Mouse (Mus musculus) mature B cell (primary cell): Measurements from ENCODE around the gene Myh6.
"Not testable (repeated sequence)": the region's sequence is repeated elsewhere in the genome, so short reads cannot be mapped to it uniquely, and the experiment has no call there.

Experiments used
- in situ Hi-C: fragments of 300-500 bp; cut with MboI; formaldehyde crosslinking; loops from 2 replicates; pipeline ENCODE4 v1.14.3; 2019

The Myh6 gene

GRCm38 (mm10) chr14:54994869-54995186 lies 28.1 kb upstream of the Myh6 start:
- in situ Hi-C loops: no loop called here

DNA sequence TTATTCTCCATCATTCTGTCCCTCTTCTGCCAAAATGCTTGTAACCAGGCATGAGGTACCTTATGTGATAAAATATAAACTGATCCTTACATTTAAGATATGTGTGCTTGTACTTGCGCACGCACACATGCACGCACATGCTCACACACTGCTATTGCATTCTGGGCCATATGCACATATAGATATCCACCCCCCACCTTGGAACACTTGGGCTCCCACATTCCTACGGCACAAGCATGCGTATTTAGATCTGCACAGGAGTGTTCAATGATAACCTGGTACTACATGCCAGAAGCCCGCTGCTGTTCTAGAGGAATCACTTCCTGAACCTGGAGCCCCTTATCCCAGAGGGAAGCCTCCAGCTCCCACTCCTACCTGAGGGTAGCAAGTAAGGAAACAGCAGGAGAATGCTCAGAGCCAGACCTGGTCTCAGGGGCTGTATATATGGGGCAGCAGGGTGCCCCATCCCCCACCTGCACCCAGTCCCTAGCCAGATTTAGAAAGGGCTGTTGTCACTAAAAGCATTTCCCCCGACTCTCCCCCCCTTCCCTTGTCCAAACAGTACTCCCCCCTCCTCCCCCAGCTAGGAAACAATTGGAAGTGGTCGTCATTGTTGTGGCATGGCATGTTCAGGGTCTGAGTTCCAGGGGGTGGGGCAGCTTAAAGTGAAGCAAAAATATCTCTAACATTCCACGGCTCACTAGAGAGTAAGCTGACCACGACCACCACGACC lies 27.6 kb upstream of the Myh6 start, which contains the start of gene Myh7:
Gene Myh7 (minus strand): TSS at position 491 of the 733 bp plus-strand sequence.
- in situ Hi-C loops: no loop called here

- in situ Hi-C loops: no loop called here
Observed at GRCm38 (mm10) chr14:54993636-54994035, 26.9 kb upstream of the Myh6 start.

DNA sequence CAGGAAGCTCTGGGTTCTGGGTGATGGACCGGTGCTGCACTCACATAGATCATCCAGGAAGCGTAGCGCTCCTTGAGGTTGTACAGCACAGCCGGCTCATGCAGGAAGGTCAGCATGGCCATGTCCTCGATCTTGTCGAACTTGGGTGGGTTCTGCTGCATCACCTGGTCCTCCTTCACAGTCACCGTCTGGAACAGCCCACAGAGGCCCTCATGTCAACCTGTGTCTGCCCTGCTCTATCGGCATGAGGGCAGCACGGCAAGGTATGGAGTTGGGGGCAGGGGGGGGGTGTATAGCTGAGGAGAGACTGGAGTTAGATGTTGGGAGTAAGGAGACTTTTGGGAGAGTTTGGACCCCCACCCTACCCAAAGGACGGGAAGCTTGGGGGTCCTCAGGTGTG lies 25.5 kb upstream of the Myh6 start:
- in situ Hi-C loops: no loop called here

- in situ Hi-C loops: no loop called here
Observed at GRCm38 (mm10) chr14:54989886-54990441, 23.2 kb upstream of the Myh6 start.

GRCm38 (mm10) chr14:54988882-54989281 lies 22.2 kb upstream of the Myh6 start:
- in situ Hi-C loops: no loop called here

DNA sequence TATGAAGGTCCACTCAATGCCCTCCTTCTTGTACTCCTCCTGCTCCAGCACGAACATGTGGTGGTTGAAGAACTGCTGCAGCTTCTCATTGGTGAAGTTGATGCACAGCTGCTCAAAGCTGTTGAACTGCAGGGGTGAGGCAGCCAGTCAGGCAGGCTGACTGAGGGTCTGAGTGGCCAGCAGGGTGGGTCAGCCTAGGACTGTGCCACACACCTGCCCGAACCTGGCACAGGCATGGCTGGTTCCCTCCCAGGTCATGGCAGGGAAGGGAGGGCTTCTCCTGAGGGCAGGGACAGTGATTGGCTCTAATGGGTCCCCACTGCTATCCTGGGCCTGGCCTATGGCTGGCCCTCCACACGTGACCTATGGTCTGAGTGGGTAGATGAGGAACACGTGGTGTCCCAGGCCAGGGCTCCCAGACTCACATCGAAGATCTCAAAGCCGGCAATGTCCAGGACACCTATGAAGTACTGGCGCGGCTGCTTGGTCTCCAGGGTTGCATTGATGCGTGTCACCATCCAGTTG lies 21.7 kb upstream of the Myh6 start:
- in situ Hi-C loops: not testable (repeated sequence)

DNA sequence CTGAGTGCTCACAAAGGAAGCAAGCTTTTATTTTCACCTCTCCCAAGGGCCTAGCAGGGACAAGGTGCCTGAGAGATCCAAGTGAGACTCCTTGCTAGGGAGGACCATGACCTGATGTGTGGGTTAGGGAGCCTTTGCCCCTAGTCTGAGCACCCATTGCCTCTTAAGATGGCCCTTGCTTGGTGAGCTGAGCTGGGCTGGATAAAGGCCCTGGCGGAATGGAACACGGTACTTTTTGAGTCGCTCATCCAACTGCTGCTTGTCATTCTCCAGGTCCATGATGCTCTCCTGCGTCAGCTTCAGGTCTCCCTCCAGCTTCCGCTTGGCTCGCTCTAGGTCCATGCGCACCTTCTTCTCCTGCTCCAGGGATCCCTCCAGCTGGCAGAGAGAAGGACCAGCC lies 15.2 kb upstream of the Myh6 start:
- in situ Hi-C loops: no loop called here

GRCm38 (mm10) chr14:54978664-54979063 lies 11.9 kb upstream of the Myh6 start:
- in situ Hi-C loops: no loop called here

- in situ Hi-C loops: no loop called here
Observed at GRCm38 (mm10) chr14:54976633-54977032, 9.9 kb upstream of the Myh6 start, which contains the start of gene Gm17428. Gm17428 (plus strand) TSS chr14:54976933.

- in situ Hi-C loops: no loop called here
Observed at GRCm38 (mm10) chr14:54974068-54974791, 7.5 kb upstream of the Myh6 start.

DNA sequence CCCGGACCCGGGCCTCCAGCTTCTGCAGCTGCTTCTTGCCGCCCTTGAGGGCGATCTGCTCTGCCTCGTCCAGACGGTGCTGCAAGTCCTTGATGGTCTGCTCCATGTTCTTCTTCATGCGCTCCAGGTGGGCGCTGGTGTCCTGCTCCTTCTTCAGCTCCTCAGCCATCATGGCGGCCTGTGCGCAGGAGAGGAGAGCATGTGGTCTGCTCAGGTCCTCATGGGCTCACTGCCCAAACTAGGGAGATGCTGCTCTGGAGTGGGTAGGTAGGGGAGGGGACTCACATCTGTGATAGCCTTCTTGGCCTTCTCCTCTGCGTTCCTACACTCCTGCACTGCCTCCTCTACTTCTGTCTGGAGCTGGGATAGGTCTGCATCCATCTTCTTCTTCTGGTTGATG lies 6.1 kb upstream of the Myh6 start:
- in situ Hi-C loops: not testable (repeated sequence)

- in situ Hi-C loops: no loop called here
Observed at GRCm38 (mm10) chr14:54968344-54968743, 1.6 kb upstream of the Myh6 start.

GRCm38 (mm10) chr14:54967874-54968273 lies 1.1 kb upstream of the Myh6 start:
- in situ Hi-C loops: no loop called here

GRCm38 (mm10) chr14:54965631-54966030 lies 1.1 kb downstream of the Myh6 start:
- in situ Hi-C loops: no loop called here

DNA sequence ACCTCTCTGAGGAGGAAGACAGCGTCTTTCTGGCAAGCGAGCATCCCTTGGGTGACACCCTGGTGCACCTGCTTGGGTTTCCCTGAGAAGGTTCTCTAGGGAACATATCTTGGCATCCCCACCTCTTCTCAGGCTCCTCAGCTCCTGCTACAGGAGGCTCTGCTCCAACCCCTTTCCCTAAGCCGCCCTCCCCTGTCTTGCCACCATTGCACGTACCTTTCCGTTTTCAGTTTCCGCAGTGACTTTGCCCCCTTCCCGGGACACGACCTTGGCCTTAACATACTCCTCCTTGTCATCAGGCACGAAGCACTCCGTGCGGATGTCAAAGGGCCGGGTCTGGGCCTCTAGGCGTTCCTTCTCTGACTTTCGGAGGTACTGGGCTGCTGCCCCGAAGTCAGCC lies 1.7 kb downstream of the Myh6 start:
- in situ Hi-C loops: no loop called here

DNA sequence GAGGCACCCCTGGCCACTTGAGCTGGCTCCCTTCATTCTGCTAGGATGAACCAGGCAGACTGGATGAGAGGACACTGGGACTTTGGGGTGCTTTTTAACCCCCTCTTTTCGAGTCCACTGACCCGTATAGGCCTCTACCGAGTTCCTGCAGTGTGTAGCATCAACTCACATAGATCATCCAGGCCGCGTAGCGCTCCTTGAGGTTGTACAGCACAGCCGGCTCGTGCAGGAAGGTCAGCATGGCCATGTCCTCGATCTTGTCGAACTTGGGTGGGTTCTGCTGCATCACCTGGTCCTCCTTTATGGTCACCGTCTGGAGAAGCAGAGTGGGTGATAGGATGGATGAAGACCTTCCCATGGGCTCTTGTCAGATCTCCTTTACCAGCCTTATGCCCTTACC lies 3.0 kb downstream of the Myh6 start:
- in situ Hi-C loops: no loop called here

- in situ Hi-C loops: no loop called here
Observed at GRCm38 (mm10) chr14:54962714-54963113, 4.0 kb downstream of the Myh6 start.

GRCm38 (mm10) chr14:54961487-54961886 lies 5.2 kb downstream of the Myh6 start:
- in situ Hi-C loops: no loop called here

DNA sequence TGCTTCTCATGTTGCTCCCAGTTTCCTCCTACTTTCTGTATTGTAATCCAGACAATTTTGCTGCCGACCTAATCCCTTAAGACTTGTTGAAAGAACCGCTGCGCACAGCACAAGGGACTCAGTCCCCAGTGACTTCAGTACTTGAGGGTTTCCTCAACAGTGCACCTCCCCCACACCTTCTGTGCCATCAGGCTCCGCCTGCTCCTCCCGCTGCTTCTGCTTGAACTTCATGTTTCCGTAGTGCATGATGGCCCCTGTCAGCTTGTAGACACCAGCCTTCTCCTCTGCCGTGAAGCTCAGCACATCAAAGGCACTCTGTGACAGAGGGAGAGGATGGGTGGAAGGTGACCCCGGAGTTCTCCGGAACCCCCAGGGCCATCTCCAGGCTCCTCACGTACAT lies 6.0 kb downstream of the Myh6 start:
- in situ Hi-C loops: no loop called here

- in situ Hi-C loops: not testable (repeated sequence)
Observed at GRCm38 (mm10) chr14:54959853-54960613, 6.7 kb downstream of the Myh6 start.

DNA sequence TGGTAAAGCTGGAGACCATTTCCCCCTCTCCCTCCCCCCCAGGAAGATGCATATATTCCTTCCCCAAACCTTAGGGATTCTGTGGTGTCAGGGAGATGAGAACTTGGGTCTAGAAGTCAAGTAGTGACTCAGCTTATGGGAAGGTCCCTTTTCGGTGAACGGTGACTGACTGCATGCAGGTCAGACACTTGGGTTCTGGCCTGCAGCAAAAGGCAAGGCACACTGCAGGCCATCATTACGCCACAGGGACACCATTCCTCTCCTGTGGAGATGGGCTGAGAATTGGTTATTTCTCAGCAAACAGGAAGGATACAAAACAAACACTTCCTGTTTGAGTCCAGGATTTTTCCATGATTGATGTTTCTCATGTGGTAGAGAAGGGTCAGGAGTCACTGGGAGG lies 7.5 kb downstream of the Myh6 start:
- in situ Hi-C loops: no loop called here
